Mouse (Mus musculus): ENCODE measurements around the gene Hibadh. TPM values are rescaled to one million over a fixed set of nuclear protein-coding genes. Genes with fewer than 3 reads are reported as not detected.

The Hibadh gene
- polyA plus RNA-seq, 1 experiment, result 9.1 TPM

GRCm38 (mm10) chr6:52581081-52581480, 59.1 kb downstream of the Hibadh start:
- no peak overlapping the region for H3K4me3 ChIP-seq (replicated peaks)
- peaks cover 6% of the 10 kb centered on the region for H3K36me3 ChIP-seq (replicated peaks; ENCODE audit: low read length)
- no peaks in the 10 kb centered on the region for H3K27me3 ChIP-seq (replicated peaks)
- TF ChIP-seq FLI1 (IDR thresholded peaks at IDR 0.05; ENCODE audit: low read length), result no peak
- TF ChIP-seq GATA1 (IDR thresholded peaks at IDR 0.05; ENCODE audit: borderline replicate concordance, low read length), result no peak
- peaks cover 12% of the 10 kb centered on the region for H3K4me1 ChIP-seq
- H3K9me3 ChIP-seq, result no peaks in the 10 kb centered on the region

DNA sequence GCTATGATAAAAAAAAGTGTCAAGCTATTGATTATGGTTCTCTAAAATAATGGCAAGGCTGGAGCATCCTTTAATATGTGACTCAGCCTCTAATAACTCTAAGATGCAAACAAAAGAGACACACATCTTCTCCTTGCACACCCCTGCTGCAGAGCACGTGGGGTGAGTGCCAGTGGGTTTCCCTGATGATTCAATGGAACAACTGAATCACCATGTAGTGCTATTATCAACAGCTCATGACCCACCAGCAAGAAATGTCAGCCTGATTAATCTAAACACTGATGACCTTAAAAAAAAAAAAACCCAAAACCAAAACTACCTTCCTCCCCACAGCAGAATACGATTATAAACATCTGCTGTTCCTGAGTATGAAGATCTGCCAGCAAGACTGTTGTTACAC, 61.9 kb downstream of the Hibadh start:
- TF ChIP-seq GATA1 (IDR thresholded peaks at IDR 0.05; ENCODE audit: borderline replicate concordance, low read length) (no peak), FLI1 (IDR thresholded peaks at IDR 0.05; ENCODE audit: low read length) (no peak)
- no peaks in the 10 kb centered on the region for H3K27me3 ChIP-seq (replicated peaks)
- H3K4me3 ChIP-seq (replicated peaks), result no peak overlapping the region
- no peaks in the 10 kb centered on the region for H3K9me3 ChIP-seq
- H3K4me1 ChIP-seq, result peaks cover 7% of the 10 kb centered on the region
- H3K36me3 ChIP-seq (replicated peaks; ENCODE audit: low read length), result peaks cover 16% of the 10 kb centered on the region

DNA sequence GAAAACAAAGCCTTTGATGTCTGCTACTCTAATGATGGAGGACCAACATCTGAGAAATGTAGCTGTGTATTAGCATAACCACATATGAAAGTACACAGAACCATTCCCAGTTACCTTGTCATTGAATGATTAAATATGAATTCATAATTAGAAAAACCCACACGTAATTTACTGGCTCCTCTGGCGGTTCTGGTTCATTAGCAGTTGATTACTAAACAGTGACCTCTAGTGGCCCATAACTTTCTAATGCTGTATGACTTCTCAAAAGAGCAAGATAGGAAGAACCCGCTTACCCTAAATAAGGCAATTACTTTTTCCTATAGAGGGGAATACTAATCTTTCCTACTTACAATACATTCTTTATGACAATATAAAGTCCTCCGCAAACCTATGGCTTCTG, 62.9 kb downstream of the Hibadh start:
- Histone ChIP-seq H3K4me3 (replicated peaks) (no peak overlapping the region), H3K36me3 (replicated peaks; ENCODE audit: low read length) (peaks cover 27% of the 10 kb centered on the region), H3K9me3 (no peaks in the 10 kb centered on the region), H3K27me3 (replicated peaks) (no peaks in the 10 kb centered on the region), H3K4me1 (peaks cover 7% of the 10 kb centered on the region)
- no peak for TF ChIP-seq GATA1 (IDR thresholded peaks at IDR 0.05; ENCODE audit: borderline replicate concordance, low read length)
- TF ChIP-seq FLI1 (IDR thresholded peaks at IDR 0.05; ENCODE audit: low read length), result no peak

DNA sequence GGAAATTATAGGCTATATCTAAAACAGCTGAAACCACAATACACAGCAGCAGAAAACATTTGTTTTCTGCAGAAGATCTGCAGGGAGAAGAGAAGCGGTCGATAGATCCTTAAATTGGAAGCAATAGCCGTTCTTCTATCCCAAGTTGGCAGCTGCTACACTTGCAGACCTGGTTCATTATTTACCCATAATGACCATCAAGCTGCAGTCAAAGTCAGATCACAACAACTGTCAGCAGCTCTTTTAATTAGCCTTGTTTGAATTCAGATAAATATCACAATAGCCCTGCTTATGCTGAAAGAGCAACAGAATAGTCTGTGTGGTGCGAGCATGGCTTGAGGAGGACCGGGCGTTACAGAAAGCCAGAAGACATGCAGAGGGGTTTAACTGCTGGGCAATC, 71.5 kb downstream of the Hibadh start:
- peaks cover 9% of the 10 kb centered on the region; the same call in 1 of the 2 replicates for H3K4me1 ChIP-seq
- no peak overlapping the region for H3K4me3 ChIP-seq (replicated peaks)
- TF ChIP-seq GATA1 (IDR thresholded peaks at IDR 0.05; ENCODE audit: borderline replicate concordance, low read length) (no peak), FLI1 (IDR thresholded peaks at IDR 0.05; ENCODE audit: low read length) (no peak)
- no peaks in the 10 kb centered on the region for H3K27me3 ChIP-seq (replicated peaks)
- no peaks in the 10 kb centered on the region for H3K9me3 ChIP-seq
- H3K36me3 ChIP-seq (replicated peaks; ENCODE audit: low read length), result peaks cover 53% of the 10 kb centered on the region

DNA sequence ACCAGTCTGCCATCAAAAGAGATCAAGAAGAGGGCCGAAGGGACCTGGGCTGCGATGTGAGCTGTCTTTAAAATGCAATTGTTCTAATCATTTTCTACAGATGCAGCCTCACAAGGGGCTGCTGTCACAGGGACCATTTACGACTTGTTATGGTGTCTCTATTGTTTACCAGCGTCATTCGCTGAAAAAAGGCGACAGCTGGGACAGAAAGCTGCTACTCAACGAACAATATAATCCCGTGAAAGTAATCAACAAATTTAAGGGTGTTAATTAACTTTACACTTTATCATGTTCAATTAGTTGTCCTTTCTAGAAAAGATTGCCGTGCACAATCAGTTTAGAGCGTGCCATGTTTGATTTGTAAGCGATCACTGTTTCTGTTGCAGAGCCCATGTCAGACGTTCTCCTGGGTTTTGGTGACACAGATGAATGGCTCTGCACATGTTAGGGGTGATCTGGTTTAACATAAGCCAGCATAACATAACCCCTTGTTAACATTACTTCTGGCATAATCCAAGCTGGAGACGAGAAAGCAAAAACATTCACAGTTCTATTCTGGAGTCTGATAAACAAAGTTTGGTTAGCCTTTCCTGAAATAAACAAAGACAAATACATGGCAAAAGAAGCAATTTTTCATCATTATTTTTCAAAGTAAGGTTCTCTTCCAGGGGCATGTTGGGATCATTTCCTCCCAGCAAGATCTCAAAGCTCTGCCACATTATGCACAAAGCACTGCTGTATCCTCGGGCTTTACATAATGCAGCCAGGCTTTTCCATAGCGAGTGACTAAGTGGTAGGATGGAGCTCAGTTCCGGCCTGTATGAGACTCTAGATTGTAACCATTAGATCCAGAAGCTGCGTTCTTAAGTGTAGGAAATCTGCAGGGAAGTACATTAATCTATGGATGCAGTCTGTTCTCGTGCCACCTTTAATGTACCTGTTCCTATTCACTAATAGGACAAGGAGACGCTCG, 72.6 kb downstream of the Hibadh start:
- TF ChIP-seq FLI1 (IDR thresholded peaks at IDR 0.05; ENCODE audit: low read length) (no peak), GATA1 (IDR thresholded peaks at IDR 0.05; ENCODE audit: borderline replicate concordance, low read length) (no peak)
- H3K9me3 ChIP-seq, result no peaks in the 10 kb centered on the region
- H3K4me1 ChIP-seq, result peaks cover 13% of the 10 kb centered on the region; the same call in 1 of the 2 replicates
- no peak overlapping the region for H3K4me3 ChIP-seq (replicated peaks)
- H3K36me3 ChIP-seq (replicated peaks; ENCODE audit: low read length), result peaks cover 45% of the 10 kb centered on the region
- H3K27me3 ChIP-seq (replicated peaks), result no peaks in the 10 kb centered on the region

DNA sequence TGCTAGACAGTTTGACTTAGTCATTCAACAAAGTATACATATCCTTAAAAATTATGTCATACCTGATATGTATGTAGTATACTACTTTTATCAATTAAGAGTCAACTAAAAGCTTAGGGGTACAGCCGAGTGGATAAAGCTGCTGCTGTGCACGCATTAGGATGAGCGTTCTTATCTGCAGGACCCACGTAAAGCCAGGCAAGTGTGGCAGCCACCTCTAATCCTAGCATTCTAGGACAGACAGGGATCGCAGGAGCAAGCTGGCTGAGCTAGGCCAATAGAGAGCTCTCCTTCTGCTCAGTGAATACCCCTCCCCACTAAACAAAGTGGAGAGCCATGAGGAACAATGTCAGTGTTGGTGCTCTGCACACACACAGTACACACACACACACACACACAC, 75.0 kb downstream of the Hibadh start:
- Histone ChIP-seq H3K9me3 (no peaks in the 10 kb centered on the region), H3K4me1 (peaks cover 25% of the 10 kb centered on the region; the same call in 1 of the 2 replicates), H3K4me3 (replicated peaks) (no peak overlapping the region), H3K27me3 (replicated peaks) (no peaks in the 10 kb centered on the region), H3K36me3 (replicated peaks; ENCODE audit: low read length) (peaks cover 32% of the 10 kb centered on the region)
- TF ChIP-seq FLI1 (IDR thresholded peaks at IDR 0.05; ENCODE audit: low read length), result no peak
- TF ChIP-seq GATA1 (IDR thresholded peaks at IDR 0.05; ENCODE audit: borderline replicate concordance, low read length), result no peak

DNA sequence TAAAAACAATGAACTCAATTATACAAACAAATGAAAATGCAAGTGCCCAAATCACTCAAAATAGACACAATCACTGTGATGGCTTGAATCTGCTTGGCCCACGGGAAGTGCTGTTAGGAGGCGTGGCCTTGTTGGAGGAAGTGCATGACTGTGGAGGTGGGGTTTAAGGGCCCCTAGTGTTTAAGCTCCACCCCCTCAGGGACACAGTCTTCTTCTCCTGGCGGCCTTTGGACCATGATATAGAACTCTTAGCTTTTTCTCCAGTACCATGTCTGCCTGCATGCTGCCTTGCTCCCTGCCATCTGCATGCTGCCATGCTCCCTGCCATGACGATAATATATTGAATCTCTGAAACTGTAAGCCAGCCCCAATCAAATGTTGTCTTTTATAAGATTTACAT, 77.2 kb downstream of the Hibadh start:
- peaks cover 18% of the 10 kb centered on the region for H3K36me3 ChIP-seq (replicated peaks; ENCODE audit: low read length)
- TF ChIP-seq GATA1 (IDR thresholded peaks at IDR 0.05; ENCODE audit: borderline replicate concordance, low read length), result no peak
- TF ChIP-seq FLI1 (IDR thresholded peaks at IDR 0.05; ENCODE audit: low read length), result no peak

DNA sequence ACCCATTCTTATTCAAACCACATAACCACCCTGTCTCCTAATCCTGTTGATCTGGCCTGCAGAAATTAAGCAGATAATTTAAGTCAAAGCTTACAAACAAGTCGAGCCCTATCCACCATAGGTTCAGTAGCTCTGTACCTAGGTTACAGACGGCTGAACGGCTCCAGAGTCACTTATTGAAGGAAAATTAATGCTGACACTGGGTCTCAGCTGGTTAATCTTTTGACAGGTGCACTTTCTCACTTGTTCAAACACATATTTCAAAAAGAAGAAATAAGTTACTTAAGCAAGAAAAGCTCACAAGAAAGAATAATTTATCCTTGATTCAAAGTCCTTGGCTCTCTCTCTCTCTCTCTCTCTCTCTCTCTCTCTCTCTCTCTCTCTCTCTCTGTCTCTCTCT, 81.1 kb downstream of the Hibadh start:
- H3K36me3 ChIP-seq (replicated peaks; ENCODE audit: low read length), result peaks cover 35% of the 10 kb centered on the region
- H3K4me3 ChIP-seq (replicated peaks), result no peak overlapping the region
- no peaks in the 10 kb centered on the region for H3K9me3 ChIP-seq
- H3K27me3 ChIP-seq (replicated peaks), result no peaks in the 10 kb centered on the region
- TF ChIP-seq GATA1 (IDR thresholded peaks at IDR 0.05; ENCODE audit: borderline replicate concordance, low read length) (no peak), FLI1 (IDR thresholded peaks at IDR 0.05; ENCODE audit: low read length) (no peak)
- H3K4me1 ChIP-seq, result peaks cover 25% of the 10 kb centered on the region; the same call in 1 of the 2 replicates

More for the DNA sequence above, 77.2 kb downstream of the Hibadh start:
- H3K27me3 ChIP-seq (replicated peaks), result no peaks in the 10 kb centered on the region
- no peak overlapping the region for H3K4me3 ChIP-seq (replicated peaks)
- no peaks in the 10 kb centered on the region for H3K9me3 ChIP-seq
- peaks cover 27% of the 10 kb centered on the region; the same call in 1 of the 2 replicates for H3K4me1 ChIP-seq

GRCm38 (mm10) chr6:52544376-52544775, 95.8 kb downstream of the Hibadh start:
- TF ChIP-seq FLI1 (IDR thresholded peaks at IDR 0.05; ENCODE audit: low read length), result no peak
- TF ChIP-seq GATA1 (IDR thresholded peaks at IDR 0.05; ENCODE audit: borderline replicate concordance, low read length), result no peak
- peaks cover 57% of the 10 kb centered on the region for H3K36me3 ChIP-seq (replicated peaks; ENCODE audit: low read length)
- H3K4me1 ChIP-seq, result peaks cover 9% of the 10 kb centered on the region

GRCm38 (mm10) chr6:52542464-52542863, 97.7 kb downstream of the Hibadh start:
- H3K36me3 ChIP-seq (replicated peaks; ENCODE audit: low read length), result peaks cover 45% of the 10 kb centered on the region
- no peaks in the 10 kb centered on the region for H3K27me3 ChIP-seq (replicated peaks)
- H3K9me3 ChIP-seq, result 0 out of 2 replicates have a peak, but pooled peaks cover 2% of the 10 kb centered on the region
- no peak for TF ChIP-seq GATA1 (IDR thresholded peaks at IDR 0.05; ENCODE audit: borderline replicate concordance, low read length)
- TF ChIP-seq FLI1 (IDR thresholded peaks at IDR 0.05; ENCODE audit: low read length), result no peak
- H3K4me1 ChIP-seq, result peaks cover 12% of the 10 kb centered on the region
- H3K4me3 ChIP-seq (replicated peaks), result no peak overlapping the region

More at GRCm38 (mm10) chr6:52544376-52544775, 95.8 kb downstream of the Hibadh start:
- Histone ChIP-seq H3K9me3 (no peaks in the 10 kb centered on the region), H3K4me3 (replicated peaks) (no peak overlapping the region), H3K27me3 (replicated peaks) (no peaks in the 10 kb centered on the region)
